Mouse (Mus musculus): ENCODE data around the gene Elovl6. TPM values are rescaled to one million over a fixed set of nuclear protein-coding genes. Genes with fewer than 3 reads are reported as not detected.

Gene Elovl6
- 10 to 100 TPM in 1 of 2 experiments, under 1 TPM in 1; 0.96 to 13.2 TPM for polyA plus RNA-seq (2012; fragmentation: generic; extraction: Trizol)

DNA sequence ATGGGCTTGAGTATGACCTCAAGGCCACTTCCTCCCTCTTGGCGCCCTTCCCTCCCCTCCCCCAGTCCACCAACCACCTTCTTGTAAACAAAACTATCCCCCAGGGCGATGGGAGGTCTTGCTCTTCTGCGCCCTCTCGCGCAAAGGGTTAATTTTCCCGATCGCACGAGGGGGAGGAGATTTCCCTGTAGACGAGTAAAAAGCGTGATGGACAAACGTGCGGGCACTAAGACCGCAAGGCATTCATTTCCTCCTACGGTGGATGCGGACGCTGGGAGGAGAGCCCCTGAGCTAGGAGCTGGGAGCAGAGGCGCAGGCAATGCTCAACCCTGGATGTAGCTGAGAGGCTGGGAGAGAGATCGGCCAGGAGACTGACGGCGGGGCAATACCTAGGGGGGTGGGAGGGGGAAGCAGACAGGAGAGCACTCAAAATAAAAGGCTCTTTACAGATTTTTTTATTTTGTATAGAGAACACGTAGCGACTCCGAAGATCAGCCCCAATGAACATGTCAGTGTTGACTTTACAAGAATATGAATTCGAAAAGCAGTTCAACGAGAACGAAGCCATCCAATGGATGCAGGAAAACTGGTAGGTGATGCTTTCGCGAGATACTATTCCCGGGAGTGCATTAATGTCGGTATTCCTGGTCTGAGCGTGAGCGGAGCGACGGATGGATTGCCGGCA lies at the start of gene Elovl6:
TSS of gene Elovl6 (plus strand) at position 176 of the 685 bp plus-strand sequence.

Other genes with a start within 250 kb of the Elovl6 start
- 1 to 10 TPM in 1 of 2 experiments, not detected in 1; 1.8 TPM for gene Enpep, start 199.6 kb upstream of the Elovl6 start, polyA plus RNA-seq (2012; fragmentation: generic; extraction: Trizol)
- gene Egf, start 223.0 kb downstream of the Elovl6 start, polyA plus RNA-seq (2012; fragmentation: generic; extraction: Trizol) = under 1 TPM; 0.02 to 0.72 TPM